Mouse (Mus musculus) pancreas, adult 10 weeks (tissue): Measurements from ENCODE around the gene Slc2a5. TPM values are rescaled to one million over a fixed set of nuclear protein-coding genes. Genes with fewer than 3 reads are reported as not detected.

Experiments
- polyA plus RNA-seq: library from polyadenylated mRNA; stranded (reverse); fragments of 350-450 nt; fragmentation: Illumina TruSeq; extraction: RNeasy Lipid Tissue Mini Kit (QIAGEN cat#74804); gene quantifications from one replicate; pipeline ENCODE4 v1.2.3, GENCODE M21; 2015; ENCODE audit warnings: low read depth, low replicate concordance; ENCODE audit not compliant: insufficient read depth

Slc2a5 gene
- polyA plus RNA-seq, result 10.3 TPM

DNA sequence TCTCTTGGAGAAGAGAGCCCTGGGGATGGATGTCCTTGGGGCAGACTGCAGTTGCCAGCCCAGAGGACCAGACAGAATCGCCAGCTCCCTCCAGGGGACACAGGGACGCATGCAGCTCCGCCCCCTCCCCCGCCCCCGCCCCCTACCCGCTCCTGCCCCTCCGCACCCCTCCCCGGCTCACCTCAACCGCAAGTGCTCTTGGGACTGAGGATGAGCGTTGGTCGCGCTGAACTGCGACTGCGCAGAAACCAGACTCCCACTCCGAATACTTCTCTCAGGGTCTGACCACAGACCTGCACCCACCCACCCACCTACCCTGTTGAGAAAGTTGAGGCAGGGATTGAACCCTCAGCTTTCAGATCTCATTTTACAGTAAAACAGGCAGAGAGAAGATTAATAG, at the start of gene Slc2a5:
TSS of gene Slc2a5 (plus strand) at position 229 of the 400 bp plus-strand sequence.

DNA sequence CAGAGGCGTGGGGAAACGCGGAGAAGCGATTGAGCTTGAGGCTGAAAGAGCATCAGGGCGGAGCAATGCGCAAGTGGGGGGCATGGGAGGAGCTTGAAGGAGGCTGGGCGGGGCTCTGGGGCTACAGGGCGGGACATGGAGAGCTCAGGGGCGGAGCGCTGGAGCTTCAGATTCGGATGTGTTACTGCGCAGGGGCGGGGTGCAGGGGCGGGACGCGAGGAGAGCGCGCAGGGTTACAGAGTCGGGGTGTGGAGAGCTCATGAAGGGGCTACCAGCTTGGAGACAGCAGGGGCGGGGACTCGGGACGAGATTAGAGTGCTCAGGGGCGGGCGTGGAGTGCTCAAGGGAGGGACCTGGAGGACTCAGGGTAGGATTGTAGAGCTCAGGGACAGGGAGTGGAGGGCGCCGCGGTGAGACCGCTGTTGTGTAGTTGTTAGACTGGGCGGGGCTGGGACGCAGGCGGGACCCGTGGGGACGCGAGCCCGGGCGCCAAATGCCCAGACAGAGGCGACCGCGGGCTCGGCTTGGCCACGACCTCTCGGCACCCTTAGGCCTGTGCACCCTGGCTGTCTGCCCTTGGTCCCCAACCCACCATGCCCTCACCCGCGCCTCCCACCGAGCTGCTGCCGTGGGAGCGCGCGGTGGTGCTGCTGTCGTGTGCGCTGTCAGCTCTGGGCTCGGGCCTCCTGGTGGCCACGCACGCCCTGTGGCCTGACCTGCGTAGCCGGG, 31.8 kb upstream of the Slc2a5 start, which contains the start of gene Gpr157:
TSS of gene Gpr157 (plus strand) at position 205 of the 729 bp plus-strand sequence.

Other genes starting within 250 kb of the Slc2a5 start
- 3.3 TPM for gene Spsb1, start 164.2 kb upstream of the Slc2a5 start, polyA plus RNA-seq
- 9.9 TPM for gene H6pd, start 110.3 kb upstream of the Slc2a5 start, polyA plus RNA-seq
- gene Gpr157, start 31.9 kb upstream of the Slc2a5 start, polyA plus RNA-seq, result 0.42 TPM
- gene Slc2a7, start 29.7 kb downstream of the Slc2a5 start, polyA plus RNA-seq, result not detected
- gene Car6, start 82.0 kb downstream of the Slc2a5 start, polyA plus RNA-seq, result not detected
- 62.8 TPM for gene Eno1, start 117.4 kb downstream of the Slc2a5 start, polyA plus RNA-seq
- gene Rere, start 162.4 kb downstream of the Slc2a5 start, polyA plus RNA-seq, result 17.5 TPM